Mouse (Mus musculus) mesoderm, embryonic 11.5 days (tissue): ENCODE measurements around the gene Cherp.

Source experiments
- DNase-seq: peaks from one replicate; pipeline ENCODE4 v3.0.0-alpha.2; 2012; ENCODE audit warnings: low read depth, low spot score

The Cherp gene

GRCm38 (mm10) chr8:72418073-72418472 is 57.0 kb downstream of the Cherp start:
- no peak for DNase-seq

GRCm38 (mm10) chr8:72415252-72415651 is 59.8 kb downstream of the Cherp start:
- DNase-seq = no peak

GRCm38 (mm10) chr8:72413839-72414238 is 61.2 kb downstream of the Cherp start:
- DNase-seq = no peak
